Mouse (Mus musculus) frontal cortex, postnatal 36 days (tissue): Measurements from ENCODE around the gene Hs6st1.
"Not testable (repeated sequence)": the region's sequence is repeated elsewhere in the genome, so short reads cannot be mapped to it uniquely, and the experiment has no call there.

ENCODE experiments used
- DNase-seq, 2 experiments: peaks; one replicate each; pipeline ENCODE4 v3.0.0; 2022; ENCODE audit warnings: low spot score in 2 of 2

The Hs6st1 gene

DNA sequence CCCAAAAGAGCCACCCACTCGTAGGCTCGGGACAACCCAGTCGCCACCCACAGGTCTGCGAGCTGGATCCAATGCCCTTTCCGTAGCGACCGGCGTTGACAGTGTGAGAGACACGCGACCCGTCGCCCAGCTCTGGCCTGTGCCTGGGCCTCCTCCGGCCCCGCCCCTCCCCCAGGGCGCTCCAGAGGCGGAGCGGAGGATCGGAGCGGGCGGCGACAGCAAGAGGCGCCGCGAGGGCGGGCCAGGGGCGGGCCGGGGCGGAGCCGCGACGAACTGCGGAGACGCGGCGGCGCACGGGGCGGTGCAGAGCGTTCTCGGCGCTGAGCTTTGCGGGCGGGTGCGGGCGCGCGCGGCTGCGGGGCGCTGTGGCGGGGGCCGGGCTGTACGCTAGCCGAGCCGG is at the start of gene Hs6st1:
Gene Hs6st1 (plus strand): TSS at position 325 of the 400 bp plus-strand sequence.
- DNase-seq: peak; percentile 91 to 92

DNA sequence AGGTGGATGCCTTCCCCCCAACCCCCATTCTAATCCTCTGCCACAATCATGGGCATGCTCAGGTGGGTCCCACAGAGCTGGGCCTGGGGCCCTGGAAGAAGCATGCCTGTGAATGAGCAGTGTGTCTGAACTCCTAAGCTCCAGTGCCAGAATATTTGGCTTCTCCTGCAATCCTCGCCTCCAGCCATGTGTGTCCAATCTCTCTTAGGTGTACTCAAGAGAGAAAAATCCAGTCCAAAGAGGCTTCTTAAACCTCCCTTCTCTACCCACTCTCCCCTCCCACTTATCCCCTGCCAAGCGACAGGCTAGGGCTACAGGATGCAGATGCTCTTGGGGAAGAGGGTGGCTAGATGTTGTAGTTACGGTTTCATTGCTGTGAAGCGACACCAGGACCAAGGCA is 49.6 kb upstream of the Hs6st1 start:
- no peak for DNase-seq

DNA sequence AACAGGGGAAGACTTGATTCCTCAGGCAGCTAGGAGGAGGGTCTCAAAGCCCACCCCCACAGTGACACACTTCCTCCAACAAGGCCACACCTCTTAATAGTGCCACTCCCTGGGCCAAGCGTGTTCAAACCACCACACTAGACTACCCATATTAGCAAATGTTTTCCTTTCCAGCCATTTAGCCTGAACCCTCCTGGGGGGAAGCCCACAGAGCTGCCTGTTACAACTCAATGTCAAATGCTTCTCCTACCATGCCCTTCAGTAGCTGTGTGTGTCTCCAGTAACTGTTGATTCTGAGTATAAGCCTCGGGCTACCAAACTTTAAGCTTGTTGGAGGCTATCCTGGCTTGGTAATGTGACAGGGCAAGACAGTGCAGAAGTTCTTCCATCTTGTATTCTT is 49.0 kb upstream of the Hs6st1 start:
- DNase-seq: no peak

DNA sequence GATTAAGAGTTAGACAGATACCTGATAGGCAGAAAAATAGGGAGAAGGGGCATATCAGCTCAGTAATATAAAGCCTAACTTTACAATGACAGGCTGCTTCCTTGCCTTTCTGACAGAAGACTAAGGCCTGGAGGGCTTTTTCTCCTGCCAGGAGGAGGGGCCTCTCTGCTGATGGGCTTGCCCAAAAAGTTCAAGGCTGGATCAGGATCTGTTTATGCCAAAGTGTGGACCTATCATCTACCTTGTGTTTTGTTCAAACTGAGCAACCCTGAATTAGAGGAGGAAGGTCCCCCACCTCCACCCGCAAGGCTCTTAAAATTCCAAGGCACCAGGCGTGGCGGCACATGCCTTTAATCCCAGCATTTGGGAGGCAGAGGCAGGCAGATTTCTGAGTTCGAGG is 47.9 kb upstream of the Hs6st1 start:
- no peak for DNase-seq

DNA sequence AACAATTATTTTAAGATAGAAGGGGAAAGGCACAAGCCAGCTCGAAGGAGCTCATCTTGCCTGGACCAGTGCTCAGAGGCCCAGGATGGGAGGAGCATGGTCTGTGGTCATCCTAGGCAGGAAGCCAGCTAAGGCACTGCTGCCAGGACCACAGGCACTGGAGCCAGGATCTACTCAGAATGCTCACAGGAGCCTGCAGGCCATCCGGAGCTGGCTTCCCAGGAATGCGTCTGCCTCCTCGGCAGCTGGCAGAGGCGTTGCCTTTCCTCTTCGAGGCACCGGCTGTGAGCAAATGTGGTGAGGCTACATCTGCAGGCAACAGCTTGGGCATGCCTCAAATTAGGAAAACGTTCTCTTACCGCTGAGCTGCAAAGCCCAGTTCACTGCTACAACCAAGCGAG is 37.8 kb upstream of the Hs6st1 start:
- peak; percentile 68 to 71 for DNase-seq

DNA sequence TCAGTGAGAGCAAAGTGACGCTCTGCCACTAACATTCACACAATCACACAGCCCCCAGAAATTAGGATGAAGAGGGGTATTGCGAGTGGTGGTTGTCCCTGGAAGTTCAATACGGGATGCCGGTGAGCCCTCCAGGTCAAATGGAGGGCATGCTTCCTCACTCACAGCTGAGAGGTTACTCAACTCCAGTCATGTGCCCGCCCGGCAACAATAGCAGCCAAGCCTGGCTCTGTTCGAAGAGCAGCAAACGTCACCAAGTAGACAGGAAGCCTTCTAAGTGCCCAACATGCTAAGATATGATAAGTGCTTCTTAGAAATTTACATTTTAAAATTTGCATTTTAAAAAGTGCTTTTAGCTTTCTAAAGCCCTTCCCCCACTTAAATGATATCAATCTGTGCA is 29.4 kb upstream of the Hs6st1 start:
- no peak for DNase-seq

DNA sequence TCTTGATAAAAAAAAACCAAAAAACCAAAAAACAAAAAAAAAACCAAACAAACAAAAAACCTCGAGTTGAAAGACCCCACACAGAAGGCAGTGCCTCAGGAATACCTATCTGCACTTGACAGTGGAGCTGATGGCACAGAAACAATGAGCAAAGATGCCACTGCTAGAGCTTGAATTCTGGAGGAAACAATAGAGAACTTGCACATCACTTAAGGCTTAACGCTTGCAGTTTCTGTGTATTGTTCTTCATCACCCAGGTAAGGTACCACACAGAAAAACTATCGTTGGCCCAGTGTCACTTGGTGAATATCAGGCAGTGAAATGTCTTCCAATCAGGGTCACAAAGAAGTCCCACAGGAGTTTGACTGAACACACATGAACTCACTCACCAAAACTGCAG is 26.1 kb upstream of the Hs6st1 start:
- no peak for DNase-seq

DNA sequence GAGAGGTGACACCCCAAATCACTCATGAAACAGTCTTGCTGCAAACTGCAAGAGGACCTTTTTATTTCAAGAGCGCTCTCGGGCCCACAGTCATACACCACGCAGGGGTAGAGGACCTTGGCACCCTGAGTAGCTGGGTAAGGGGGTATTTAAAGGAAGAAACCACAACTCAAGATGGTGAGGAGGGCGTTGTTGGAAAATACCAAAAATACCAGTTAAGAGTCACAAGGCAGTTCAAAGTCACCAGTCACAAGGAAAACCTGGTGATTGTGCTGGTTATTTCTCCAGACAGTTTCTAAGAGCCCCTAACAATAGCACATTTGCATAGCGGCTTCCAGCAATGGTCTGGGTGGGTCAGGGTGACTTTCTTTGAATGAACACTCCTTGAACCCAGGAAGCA is 24.4 kb upstream of the Hs6st1 start:
- DNase-seq: not testable (repeated sequence)

DNA sequence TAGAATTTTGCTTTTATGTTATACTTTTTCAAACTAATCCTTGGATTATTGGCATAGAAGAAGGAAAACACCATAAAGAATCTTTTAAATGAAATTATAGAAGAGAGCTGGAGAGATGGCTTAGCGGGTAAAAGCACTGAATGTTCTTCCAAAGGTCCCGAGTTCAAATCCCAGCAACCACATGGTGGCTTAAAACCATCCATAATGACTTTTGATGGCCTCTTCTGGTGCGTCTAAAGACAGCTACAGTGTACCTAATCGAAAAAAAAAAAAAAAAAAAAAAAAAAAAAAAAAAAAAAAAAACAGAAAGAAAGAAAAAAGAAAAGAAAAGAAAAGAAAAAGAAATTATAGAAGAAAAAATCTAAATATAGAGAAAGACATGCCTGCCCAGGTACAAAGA is 23.9 kb upstream of the Hs6st1 start:
- DNase-seq: no peak

DNA sequence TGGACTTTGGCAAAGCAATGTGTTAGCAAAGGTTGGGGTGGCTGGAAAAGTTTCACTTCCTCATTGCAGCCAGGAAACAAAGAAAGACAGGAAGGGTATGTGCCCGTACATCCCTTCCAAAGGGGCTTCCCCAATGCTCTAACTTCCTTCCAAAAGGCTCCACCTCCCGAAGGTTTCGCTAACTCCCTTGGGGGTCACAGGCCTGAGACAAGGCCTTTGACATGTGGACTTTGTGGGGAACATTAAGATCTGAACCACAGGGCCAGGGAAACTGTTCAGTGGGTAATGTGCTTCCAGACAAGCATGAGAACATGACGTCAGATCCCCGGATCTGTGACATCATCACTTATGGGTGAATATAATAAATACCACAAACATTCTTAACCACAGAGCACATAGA is 15.5 kb upstream of the Hs6st1 start:
- no peak for DNase-seq

DNA sequence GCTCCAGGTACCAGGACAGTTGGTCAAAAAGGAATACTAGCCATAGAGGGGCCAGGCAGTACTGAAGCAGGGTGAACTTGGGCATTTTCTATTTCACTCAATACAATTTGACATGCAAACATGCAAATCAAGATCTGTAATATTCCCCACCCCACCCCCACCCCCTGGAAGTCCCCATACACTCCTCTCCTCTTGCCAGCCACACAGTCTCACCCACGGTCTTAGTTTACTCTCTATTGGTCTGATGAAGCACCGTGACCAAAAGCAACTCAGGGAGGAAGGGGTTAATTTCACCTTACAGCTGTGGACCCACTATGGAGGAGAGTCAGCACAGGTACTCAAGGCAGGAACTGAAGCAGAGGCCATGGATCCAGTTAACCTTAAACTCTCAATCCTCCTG is 14.6 kb upstream of the Hs6st1 start:
- DNase-seq: no peak

DNA sequence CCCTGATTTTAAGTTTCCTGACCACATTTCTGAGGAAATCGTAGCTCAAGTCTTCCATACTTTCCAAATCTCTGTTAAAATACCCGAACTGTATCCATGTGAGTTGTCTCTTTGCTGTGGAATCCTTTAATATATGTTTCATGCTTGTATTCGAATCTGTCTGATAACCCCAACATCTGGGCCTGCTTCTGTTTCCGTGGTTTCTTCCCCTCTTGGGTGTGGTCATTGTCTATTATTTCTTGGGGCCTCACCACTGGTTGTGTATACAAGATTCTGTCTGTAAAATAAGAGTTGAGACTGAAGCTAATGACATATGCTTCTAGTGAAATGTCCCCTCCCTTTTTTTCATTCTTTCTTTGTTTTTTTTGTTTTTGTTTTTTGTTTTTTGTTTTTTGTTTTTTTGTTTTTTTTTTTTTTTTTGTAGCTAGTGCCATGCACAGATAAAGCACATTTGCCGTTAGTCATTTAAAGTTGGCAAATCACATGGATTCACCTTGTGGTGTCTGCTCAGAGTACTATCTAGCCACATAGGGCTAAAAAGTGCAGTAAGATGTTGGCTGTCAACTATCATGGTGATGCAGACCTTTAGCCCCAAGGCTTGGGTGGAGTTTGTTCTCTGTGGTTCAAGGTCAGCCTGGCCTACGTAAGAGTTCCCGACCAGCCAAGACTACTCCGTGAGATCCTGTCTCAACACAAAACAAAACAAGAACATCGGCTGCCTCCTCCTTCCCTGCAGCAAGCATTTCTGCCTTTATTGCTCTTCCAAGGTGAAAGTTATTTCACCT is 13.8 kb upstream of the Hs6st1 start:
- DNase-seq: no peak

DNA sequence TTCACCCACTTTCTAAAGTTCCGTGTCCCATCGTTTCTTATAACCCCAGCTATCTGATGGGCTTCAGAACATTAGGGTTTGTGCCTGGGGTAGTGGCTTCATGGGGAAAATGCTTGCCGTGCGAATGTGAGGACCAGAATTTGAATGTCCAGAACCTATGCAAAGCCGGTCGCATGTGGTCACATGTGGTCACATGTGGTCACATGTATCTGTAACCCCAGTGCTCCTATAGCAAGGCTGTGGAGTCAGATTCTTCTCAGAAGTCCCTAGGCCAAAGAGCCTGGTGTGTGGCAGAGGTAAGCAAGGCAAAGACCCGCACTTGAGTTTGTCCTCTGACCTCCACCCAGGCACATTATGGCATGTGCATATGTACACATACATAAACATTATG is 13.2 kb upstream of the Hs6st1 start:
- DNase-seq: no peak

DNA sequence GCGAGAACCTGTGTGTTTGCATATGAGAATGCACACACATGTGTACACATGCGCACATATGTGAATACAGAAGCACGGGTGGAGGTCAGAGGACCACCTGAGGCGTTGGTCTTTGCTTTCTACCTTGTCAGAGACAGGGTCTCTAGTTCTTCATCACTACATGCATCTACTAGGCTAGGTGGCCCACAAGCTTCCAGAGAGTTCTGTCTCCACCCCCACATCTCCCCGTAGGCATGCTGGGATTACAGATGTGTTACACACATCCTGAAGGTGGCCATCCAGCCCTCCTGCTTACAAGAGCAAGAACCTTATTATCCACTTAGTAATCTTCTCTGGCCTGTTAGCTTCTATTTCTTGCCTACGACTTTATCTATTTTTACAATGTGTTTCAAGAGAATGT is 8.8 kb upstream of the Hs6st1 start:
- DNase-seq: no peak

DNA sequence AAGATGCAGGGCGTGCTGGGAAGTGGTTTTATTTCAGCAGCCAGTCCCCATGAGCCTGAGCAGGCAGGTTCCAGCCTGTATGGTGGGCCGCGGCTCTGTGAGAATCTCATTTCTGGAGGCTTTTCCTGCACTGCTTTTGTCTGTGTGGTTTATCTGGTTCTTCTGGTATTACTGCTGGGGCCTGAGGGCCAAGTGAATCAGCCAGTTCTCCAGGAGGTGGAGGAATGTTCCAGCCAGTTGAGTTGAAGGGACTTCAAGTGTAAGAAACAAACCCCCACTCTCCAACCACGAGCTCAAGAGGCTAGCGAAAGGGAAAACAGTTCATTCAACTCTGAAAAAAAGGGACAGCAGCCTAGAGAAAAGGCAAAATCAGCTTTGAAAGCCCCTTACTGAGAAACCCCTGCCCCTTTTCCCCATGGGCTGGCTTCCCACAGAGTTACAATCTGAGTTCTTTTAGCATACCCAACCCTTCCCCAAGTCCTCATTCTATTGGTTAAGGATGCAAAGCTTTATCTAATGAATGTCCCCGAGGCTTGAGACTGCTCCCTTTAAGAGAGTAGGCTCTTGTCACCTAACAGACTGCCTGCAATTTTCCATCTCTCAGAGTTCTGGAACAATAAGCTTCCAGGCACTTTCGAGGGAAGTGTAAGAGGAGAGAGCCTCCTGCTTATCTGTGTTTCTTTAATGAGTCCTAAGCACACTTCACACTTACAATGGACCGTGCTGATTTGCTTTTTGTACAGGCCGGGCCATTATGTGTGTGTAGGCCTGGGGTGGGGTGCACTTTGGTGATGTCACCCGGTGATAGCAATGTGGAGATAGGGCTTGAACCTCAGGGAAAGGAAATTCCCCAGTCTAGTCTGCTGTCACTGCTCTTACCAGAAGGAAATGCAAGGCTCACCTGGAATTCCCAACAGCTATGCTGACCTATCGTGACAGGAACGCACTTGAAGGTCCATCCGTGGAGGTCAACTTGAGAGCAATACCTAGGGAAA is 7.9 kb upstream of the Hs6st1 start:
- no peak for DNase-seq

DNA sequence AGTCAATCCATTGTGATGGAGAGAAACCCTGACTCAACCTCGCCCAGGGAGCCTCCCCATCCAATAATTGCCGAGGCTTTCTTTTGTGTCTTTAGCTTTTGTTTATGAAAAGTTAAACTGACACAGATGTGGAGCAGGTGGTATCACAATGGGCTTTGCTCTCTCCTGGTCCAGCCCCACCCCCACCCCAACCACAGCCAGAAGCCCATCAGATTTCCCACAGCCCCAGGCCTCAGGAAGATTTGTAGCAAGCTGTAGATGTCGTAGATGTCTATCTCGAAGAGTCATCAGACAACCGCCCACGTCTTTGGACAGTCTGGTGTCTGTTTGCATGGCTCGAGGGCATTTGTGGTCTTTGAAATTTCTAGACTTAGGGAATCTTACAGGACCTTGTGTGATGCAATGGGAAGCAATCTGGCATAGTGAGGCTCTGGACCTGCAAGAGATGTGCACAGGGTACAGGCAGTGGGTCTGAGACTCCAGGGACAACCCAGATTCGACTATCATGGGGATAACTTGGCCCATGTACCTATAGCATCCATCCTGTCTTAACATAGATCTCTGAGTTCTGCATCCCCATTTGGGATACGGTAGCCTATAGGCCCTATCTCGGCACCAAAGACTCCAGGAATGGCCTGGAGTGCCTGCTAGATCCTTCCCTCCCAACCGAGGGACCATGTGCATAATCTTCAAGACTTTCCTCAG is 6.8 kb upstream of the Hs6st1 start:
- no peak for DNase-seq

DNA sequence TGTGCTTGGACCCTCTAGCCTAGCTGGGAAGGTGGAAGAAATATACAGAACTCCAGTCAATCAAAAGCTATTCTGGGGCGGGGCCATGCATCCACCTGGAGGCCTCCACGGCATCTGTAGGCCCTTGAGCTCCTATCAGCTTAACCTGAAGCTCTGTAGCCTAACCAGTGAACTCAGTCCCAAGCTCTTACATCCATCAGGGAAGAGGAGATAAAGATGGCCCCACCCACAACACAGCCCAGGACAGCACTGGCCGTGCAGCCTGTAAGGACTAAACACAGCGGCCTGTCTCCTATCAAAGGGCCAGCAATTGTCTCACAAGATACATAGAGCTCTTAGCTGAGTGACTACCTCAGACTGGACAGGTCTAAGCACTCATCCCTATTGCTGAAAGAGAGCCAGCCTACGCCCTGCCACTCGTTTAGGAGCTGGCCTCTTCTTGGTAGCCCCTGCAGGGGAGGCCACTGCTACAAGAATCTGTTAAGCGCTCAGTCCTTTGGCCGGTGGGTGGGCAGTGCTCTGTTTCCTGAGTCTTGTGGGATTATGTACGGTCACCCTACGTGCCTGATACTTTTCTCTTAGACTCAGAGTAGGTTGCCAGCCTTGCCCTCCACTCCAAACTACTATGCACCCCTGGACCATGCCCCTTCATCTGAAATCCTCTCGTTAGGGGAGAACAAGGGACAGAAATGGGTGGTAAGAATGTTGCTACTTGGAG is 6.0 kb upstream of the Hs6st1 start:
- DNase-seq: no peak

DNA sequence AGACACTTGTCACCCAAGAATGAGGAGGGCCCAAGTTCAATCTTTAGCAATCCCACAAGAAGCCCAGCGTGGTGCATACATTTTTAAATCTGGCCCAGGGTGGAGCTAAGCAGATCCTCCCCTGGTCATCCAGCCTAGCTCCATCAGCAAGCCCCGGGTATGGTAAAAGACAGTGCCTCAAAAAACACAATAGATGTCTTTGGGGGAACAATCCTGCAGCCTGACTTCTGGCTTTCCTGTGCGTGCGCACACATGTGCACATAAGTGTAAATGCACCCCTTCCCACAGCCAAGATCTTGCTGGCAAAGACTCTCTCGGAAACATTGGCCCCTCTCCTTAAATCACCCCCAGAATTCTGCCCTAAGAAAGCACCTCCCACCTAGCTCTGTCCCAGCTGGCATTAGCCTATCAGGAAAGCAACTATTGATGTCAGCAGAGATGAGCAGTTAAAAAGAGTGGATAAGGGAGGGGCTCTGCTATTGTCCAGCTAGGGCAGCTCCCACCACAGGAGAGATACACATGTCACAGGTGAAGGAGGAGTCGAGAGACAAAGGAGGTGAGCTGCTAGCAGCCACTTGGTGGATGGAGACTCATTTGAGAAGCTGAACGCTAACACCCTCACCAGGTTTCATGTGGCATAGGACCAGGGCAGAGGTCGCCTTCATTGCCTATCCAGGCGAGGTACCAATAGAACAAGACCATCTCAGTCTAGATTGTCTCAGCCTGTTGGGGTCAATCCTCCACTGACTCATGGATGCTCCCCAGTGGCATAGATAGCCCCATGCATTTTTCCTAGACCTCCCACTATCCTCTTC is 5.2 kb upstream of the Hs6st1 start:
- DNase-seq: no peak

DNA sequence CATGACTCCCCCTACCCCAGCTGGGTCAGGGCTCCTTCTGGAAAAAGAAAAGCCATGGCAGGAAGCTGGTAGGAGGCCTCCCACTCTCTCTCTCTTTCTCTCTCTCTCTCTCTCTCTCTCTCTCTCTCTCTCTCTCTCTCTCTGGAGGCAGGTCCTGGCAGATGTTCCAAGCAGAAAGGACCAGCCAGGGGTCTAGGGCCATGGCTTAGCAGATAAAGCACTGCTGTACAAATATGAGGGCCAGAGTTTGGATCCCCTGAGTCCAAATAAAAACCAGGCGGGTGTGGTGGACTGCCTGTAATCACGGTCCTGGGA is 4.6 kb upstream of the Hs6st1 start:
- no peak for DNase-seq

DNA sequence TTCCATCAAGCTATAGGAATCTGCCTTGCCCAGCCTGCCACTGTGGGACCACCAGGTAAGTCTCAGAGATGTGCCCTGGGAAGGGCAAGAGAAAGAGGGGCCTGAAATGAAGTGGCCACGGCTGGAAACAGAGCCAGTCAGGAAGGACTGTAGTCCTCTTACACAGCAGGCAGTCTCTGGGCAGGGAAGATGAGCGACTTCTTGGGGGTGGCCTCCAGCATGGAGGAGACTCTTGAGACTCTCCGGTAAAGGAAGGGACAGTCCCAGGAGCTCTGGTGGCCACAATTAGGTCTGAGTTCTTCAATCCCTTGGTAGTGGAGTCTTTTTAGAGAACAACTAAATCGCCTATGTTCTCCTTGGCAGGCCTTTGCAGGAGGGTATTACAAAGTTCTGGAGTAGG is 4.0 kb upstream of the Hs6st1 start:
- no peak for DNase-seq
